Mouse (Mus musculus): ENCODE results near the gene Pml.

DNA sequence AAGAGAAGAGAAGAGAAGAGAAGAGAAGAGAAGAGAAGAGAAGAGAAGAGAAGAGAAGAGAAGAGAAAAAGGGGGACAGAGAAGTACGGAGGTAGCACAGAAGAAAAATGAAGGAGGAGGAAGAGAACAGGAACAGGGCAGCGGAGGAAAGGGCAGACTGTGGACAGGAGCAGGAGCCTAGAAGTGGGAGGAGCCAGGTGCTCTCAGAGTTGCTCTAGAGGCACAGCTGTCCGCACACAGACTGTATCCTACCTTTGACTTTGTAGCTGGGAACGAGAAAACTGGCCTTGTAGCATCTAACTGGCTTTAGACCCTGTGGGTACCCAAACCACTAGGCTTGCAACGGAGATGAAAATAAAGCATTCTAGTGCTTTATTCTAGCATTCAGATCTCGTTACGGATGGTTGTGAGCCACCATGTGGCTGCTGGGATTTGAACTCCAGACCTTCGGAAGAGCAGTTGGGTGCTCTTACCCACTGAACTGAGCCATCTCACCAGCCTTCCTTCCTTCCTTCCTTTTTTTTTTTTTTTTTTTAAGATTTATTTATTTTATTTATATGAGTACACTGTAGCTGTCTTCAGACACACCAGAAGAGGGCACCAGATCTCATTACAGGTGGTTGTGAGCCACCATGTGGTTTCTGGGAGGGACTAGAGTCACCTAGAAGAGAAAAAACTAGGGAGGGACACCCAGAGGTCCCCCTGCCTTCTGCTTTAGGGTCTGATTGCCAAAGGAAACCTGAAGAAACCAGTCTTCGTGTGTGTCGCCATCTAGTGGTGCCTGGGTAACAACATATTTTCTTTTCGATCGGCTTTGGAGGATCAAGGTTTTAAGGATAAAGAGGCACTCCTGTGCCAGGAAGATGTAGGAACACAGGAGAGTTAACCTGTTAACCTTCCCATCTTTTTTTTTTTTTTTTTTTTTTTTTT, 19.1 kb upstream of the Pml start:
- TF ChIP-seq CTCF (IDR thresholded peaks at IDR 0.05) (peak; percentile 84), EP300 (IDR thresholded peaks at IDR 0.05) (no peak)
